Mouse (Mus musculus): ENCODE data around the gene 4930513O06Rik.

The 4930513O06Rik gene

DNA sequence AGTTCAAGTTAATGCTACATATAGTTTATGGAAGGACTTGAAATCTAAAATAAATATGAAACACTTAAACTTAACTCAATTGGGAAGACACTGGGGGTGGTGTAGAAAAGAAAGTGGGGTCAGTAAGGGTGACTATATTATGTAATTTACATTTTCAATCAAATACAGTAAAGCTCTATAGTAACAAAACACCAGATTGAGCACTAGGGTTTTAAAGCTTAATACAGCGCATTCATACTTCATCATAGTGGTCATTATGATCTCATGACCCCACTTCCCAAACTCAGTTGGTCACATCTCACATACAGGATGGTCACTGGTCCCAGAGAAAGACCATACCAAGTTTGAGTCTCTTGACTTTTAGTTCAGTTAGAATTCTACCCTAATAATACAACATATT, at the start of gene 4930513O06Rik:
Gene 4930513O06Rik (plus strand): TSS at position 301 of the 400 bp plus-strand sequence.
- no peak for DNase-seq (ENCODE audit: low spot score)

- DNase-seq (ENCODE audit: low spot score), result no peak
Measured at GRCm38 (mm10) chrX:139037666-139038065, 48.4 kb upstream of the 4930513O06Rik start.

GRCm38 (mm10) chrX:139039314-139039713, 46.7 kb upstream of the 4930513O06Rik start:
- DNase-seq (ENCODE audit: low spot score), result no peak

GRCm38 (mm10) chrX:139041148-139041547, 44.9 kb upstream of the 4930513O06Rik start:
- DNase-seq (ENCODE audit: low spot score), result no peak

DNA sequence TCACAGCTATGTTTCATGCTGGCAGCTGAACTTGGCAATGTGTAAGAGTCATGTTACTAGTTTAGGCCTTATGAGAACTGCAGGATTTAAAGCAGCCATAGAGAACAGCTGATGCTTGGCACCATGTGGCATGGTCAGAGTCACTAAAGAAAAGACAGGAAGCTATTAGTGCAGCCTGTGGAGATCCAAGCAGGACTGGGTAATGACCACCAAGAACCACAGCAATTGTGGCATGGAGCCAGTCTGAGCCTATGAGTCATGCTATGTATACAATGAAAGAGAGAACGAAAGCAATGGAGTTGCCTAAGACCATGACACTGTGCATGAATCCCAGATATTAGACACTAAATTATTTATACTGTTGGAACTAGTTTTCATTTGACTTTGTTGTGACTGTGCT, 34.1 kb upstream of the 4930513O06Rik start:
- DNase-seq (ENCODE audit: low spot score), result no peak

DNA sequence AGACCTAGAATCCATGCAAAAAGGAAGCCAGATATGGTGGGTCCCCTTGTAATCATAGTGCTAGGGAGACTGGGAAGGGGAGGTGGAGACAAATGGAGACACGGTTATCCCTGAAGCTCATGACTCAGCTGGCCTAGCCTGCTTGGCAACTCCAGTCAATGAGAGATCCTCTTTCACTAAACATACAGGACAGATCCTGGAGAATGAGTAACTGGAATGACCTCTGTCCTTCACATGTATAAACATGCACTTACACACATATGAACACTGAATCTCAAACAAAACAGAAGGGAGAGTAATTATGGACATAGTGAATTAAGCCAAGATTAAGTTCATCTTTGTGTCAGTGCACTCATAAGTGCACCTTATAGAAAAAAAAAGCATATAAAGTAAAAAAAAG, 32.9 kb upstream of the 4930513O06Rik start:
- no peak for DNase-seq (ENCODE audit: low spot score)

DNA sequence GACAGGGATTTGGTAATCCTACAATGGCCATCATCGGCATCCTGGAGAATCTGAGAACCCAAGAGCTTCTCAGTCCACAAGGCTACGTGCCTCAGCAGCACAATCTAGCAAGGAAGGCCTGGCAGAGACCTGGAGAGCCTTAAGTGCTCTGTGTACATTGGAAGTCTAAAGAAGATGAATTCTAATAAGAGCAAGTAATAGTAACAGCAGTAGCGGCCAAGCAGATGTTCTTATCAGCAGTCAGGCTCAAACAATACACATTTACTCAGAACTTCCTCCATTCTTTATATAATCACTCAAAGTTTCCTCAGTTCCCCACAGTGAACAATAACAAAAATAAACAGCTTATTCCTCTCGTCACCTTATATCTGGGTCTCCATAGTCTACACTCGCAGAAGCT, 22.0 kb upstream of the 4930513O06Rik start:
- DNase-seq (ENCODE audit: low spot score), result no peak

DNA sequence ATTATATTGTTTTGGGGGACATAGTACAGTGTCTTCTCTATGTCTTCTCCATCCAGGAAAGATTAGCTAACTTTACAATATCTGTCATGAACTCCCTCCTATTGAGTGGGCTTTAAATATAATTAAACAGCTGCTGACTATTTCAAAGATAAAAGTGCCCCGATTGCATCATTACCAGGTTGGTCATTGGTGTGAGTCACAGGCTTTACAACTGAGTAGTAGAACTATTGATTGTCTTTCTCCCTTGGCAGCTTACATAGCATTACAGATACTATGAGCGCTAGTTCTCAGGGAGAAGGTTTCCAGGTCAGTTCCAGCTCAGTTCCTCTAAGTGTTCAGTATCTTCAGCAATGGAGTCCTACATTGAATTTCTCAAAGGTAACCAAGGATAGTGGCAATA, 7.5 kb upstream of the 4930513O06Rik start:
- DNase-seq (ENCODE audit: low spot score), result no peak

DNA sequence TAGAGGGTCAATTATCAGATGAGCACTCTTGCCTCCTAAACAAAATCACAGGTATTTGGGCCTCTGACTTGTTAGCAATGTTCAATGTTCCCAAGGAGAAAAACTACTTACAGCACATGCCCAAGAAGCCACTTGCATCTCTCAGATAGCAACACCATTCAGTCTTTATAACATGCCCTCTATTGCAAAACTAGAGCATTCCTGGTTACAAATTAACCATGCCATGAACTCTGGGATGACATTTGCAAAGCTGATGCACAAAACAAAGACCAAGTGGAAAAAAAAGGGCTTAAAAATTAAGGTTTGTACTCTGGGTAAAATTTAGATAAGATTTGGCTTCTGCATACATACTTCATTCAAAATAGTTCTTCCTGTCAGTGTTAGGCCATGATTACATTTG, 966 bp upstream of the 4930513O06Rik start, which contains the start of gene Serpina7:
Gene Serpina7 (minus strand): TSS at position 160 of the 400 bp plus-strand sequence.
- no peak for DNase-seq (ENCODE audit: low spot score)

DNA sequence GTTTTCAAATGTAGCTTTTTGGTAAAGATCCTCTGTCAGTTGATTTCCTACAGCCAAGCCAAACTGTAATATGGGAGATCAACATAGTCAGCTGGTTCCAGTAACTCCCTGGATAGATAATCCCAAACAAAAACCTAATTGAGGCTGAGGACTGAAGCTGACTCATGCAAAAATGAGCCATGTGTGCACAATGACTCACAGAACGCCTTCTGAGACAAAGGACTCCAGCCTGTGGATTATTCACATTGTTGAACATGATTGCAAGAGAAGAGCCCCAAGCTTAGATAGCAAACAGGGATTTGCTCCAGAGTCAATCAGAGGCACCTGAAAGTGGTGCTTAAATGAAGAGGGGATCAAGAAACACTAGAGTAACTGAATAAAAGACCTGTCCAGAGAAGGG, 11.2 kb downstream of the 4930513O06Rik start:
- DNase-seq (ENCODE audit: low spot score), result no peak

- no peak for DNase-seq (ENCODE audit: low spot score)
Measured at GRCm38 (mm10) chrX:139134031-139134430, 48.0 kb downstream of the 4930513O06Rik start.
